Mouse (Mus musculus) liver, adult 10 weeks (tissue): Measurements from ENCODE around the gene Dmac1. TPM values are rescaled to one million over a fixed set of nuclear protein-coding genes. Genes with fewer than 3 reads are reported as not detected.

Experiments
- polyA plus RNA-seq: library from polyadenylated mRNA; stranded (reverse); fragments of 350-450 nt; fragmentation: Illumina TruSeq; extraction: RNeasy Lipid Tissue Mini Kit (QIAGEN cat#74804); gene quantifications from one replicate; pipeline ENCODE4 v1.2.3, GENCODE M21; 2014; ENCODE audit warnings: low read depth, low replicate concordance

Dmac1 gene
- 31.3 TPM for polyA plus RNA-seq

GRCm38 (mm10) chr4:75278197-75279175, at the start of gene Dmac1:
TSS of gene Dmac1 (minus strand) at chr4:75278305.

